Mouse (Mus musculus) telencephalon, adult 2 months (tissue): ENCODE measurements at regions not wholly inside any gene's neighbourhood (a gene's known extent, or its start where the extent isn't known, plus 50 kb on each side); places are given as distances from the start of the nearest gene placed in this dataset.
"Not testable (repeated sequence)": the region's sequence is repeated elsewhere in the genome, so short reads cannot be mapped to it uniquely, and the experiment has no call there.

Experiments used
- DNase-seq: peaks from one replicate; pipeline ENCODE4 v3.0.0-alpha.2; 2011; ENCODE audit warnings: low read depth, low spot score

DNA sequence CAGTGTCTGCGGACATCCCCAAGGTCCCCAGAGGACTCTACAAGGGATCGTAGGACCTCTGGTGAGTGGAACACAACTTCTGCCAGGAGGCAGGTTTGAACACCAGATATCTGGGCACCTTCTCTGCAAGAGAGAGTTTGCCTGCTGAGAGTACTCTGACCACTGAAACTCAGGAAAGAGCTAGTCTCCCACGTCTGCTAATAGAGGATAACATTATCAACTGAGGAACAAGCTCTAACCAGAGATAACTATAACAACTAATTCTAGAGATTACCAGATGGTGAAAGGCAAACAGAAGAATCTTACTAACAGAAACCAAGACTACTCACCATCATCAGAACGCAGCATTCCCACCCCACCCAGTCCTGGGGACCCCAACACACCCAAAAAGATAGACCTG lies 415.1 kb downstream of the Sis start:
- DNase-seq = not testable (repeated sequence)

DNA sequence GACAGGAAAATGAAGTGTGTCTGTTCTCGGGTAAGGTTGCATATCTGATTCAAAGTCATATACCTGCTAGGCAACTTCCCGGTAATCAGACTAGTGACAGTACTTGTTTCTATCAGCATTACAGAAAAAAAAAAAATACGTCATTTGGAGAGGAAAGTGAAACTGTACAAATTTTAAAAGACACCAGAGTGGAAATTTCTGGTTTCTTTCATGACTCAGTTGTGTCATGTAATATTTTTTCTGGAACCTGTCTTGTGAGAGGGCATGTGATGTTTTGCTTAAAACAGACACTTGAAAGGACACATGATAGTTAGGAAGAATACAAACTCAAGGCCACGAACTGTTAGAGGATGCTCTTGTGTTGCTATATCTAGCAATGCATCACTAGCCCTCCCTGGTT lies 433.7 kb downstream of the Sis start:
- no peak for DNase-seq

GRCm38 (mm10) chr3:72525771-72526170 lies 441.9 kb downstream of the Sis start:
- DNase-seq = not testable (repeated sequence)

DNA sequence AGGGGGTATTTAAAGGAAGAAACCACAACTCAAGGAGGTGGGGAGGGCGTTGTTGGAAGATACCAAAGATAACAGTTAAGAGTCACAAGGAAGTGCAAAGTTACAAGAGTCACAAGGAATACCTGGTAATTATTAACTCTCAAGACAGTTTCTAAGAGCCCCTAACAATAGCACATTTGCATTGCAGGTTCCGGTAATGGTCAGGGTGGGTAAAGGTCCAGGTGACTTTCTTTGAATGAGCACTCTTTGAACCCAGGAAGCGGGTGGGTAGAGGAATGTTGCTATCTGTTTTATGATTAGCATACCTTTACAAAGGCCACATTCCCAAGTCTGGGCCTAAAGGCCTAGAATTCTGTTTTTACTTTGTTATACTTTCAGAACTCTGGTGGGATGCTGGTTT lies 449.8 kb downstream of the Sis start:
- not testable (repeated sequence) for DNase-seq

- DNase-seq = peak; percentile 13
These were observed 463.4 kb downstream of the Sis start for GRCm38 (mm10) chr3:72504281-72504680.

DNA sequence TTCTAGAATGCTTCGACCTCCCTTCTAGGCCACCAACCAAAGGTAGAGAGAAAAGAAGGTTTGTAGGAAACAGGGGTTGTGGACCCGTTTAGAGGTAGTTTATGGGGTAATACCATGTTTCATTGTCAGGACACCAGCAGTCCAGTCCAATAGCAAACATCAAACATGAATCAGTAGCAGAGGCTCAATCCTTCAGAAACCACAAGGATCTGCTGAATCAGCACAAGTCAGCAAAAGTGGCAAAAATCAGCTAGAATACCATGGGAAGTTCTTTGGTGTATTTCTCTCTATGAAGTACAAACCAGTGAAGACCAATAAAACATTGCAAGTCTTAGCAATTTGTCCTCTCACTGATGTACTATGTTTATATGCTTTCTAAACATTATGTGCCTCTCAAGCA lies 465.9 kb downstream of the Sis start:
- no peak for DNase-seq

GRCm38 (mm10) chr3:72455326-72455725 lies 512.3 kb downstream of the Sis start:
- no peak for DNase-seq
